Mouse (Mus musculus) hematopoietic stem cell, adult 5-6 weeks (primary cell): ENCODE data around the gene Olfr120. TPM values are rescaled to one million over a fixed set of nuclear protein-coding genes. Genes with fewer than 3 reads are reported as not detected.
"Not testable (repeated sequence)": the region's sequence is repeated elsewhere in the genome, so short reads cannot be mapped to it uniquely, and the experiment has no call there.

Experiments used
- ATAC-seq, 2 experiments: fragments of 125-278 bp in 1 of 2; replicated peaks in 1 of 2; 2 replicates each; pipeline ENCODE4 v1.8.0; 2016 to 2017; ENCODE audit warnings: inconsistent platforms in 2 of 2, mild to moderate bottlenecking in 2 of 2, moderate number of reproducible peaks in 2 of 2, low read depth in 1 of 2, moderate TSS enrichment in 1 of 2; ENCODE audit not compliant: low FRiP score in 2 of 2, poor library complexity in 2 of 2, severe bottlenecking in 2 of 2, insufficient read depth in 1 of 2, low TSS enrichment in 1 of 2
- total RNA-seq: library from RNA; stranded (forward); fragments of 172-1452, 232-1000 nt; gene quantifications from 2 replicates; pipeline ENCODE4 v1.2.3, GENCODE M21; 2017

The Olfr120 gene
- not detected in 2 replicates for total RNA-seq

DNA sequence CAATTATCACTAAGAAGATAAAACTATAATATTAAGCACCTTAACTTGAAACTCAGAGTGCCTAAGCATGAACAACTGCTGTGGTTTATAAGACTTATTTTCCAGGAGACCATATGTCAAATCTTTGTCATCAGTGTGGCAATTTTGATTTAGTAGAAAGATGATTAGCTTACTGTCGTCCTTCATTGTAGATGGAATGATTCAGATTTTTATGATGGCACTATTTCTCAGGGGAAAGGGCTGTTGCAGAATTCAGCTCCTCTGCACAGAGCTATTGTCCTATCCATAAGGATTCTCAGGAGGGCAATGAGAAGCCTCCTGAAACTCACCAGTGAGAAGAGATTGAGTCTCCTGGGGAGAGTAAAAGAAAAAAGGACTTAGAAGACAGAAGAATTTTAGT lies at the start of gene Olfr120:
Olfr120 (plus strand) TSS at position 301 of the 400 bp plus-strand sequence.
- no peak for ATAC-seq

DNA sequence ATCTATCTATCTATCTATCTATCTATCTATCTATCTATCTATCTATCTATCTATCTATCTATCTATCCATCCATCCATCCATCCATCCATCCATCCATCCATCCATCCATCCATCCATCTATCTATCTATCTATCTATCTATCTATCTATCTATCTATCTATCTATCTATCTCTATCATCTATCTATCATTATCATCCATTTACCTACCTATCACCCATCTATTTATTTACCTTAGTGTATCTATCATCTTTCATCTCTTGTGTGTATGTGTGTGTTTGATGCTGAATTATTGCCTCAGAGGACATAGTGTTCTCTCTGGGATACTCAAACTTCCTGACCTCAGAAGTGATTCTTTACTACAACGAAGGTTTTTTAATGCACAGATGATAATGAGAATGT lies 25.3 kb upstream of the Olfr120 start, which contains the start of gene Olfr119:
Olfr119 (plus strand) TSS at position 301 of the 400 bp plus-strand sequence.
- not testable (repeated sequence) for ATAC-seq

DNA sequence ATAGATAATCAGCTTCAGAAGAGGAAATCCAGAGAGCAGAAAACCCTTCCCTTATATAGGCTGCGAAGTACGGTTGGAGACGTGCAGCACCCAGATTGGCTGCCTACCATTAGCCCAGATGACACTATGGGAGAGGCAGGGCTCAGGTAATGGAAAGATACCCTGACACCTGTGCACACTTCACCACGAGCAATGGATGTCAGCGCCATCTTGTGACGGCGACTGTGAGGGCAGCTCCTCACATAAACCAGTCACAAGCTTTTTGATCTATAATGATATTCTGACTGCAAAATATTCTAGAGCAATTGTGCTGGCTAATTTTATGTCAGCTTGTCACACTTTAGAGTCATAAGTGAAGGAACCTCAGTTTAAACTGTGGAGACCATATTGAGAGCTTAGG lies 16.5 kb downstream of the Olfr120 start:
- no peak for ATAC-seq

DNA sequence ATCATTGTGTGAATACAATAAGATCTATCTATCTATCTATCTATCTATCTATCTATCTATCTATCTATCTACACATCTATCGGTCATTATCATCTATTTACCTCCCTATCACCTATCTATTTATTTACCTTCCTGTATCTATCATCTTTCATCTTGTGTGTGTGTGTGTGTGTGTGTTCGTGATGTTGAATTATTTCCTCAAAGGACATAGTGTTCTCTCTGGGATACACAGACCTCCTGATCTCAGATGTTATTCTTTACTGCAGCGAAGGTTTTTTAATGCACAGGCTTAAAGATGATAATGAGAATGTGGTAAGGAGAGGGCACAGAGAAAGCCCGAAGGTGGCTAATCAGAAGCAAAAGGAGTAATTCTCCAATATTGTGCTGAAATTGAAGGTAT lies 46.7 kb downstream of the Olfr120 start, which contains the start of gene Olfr122:
Olfr122 (plus strand) TSS at position 301 of the 400 bp plus-strand sequence.
- no peak for ATAC-seq

Other genes starting within 250 kb of the Olfr120 start
- not detected in 2 replicates for gene H2-M2, start 238.3 kb upstream of the Olfr120 start, total RNA-seq
- gene Olfr110, start 229.3 kb upstream of the Olfr120 start, total RNA-seq, result not detected in 2 replicates
- gene Olfr111, start 213.8 kb upstream of the Olfr120 start, total RNA-seq, result not detected in 2 replicates
- gene Olfr112, start 152.4 kb upstream of the Olfr120 start, total RNA-seq, result not detected in 2 replicates
- gene Olfr113, start 144.1 kb upstream of the Olfr120 start, total RNA-seq, result not detected in 2 replicates
- gene Olfr114, start 129.1 kb upstream of the Olfr120 start, total RNA-seq, result not detected in 2 replicates
- gene Olfr115, start 94.7 kb upstream of the Olfr120 start, total RNA-seq, result not detected in 2 replicates
- gene Olfr116, start 94.6 kb upstream of the Olfr120 start, total RNA-seq, result not detected in 2 replicates
- gene Olfr117, start 58.0 kb upstream of the Olfr120 start, total RNA-seq, result not detected in 2 replicates
- gene Olfr118, start 54.8 kb upstream of the Olfr120 start, total RNA-seq, result not detected in 2 replicates
- gene Olfr119, start 25.2 kb upstream of the Olfr120 start, total RNA-seq, result not detected in 2 replicates
- not detected in 2 replicates for gene Olfr121, start 27.0 kb downstream of the Olfr120 start, total RNA-seq
- gene Olfr122, start 46.8 kb downstream of the Olfr120 start, total RNA-seq, result not detected in 2 replicates
- not detected in 2 replicates for gene Olfr123, start 71.7 kb downstream of the Olfr120 start, total RNA-seq
- gene Olfr124, start 78.1 kb downstream of the Olfr120 start, total RNA-seq, result not detected in 2 replicates
- gene Olfr125, start 111.1 kb downstream of the Olfr120 start, total RNA-seq, result not detected in 2 replicates
- gene Olfr126, start 125.7 kb downstream of the Olfr120 start, total RNA-seq, result not detected in 2 replicates
- not detected in 2 replicates for gene Olfr127, start 178.6 kb downstream of the Olfr120 start, total RNA-seq
- gene Olfr128, start 198.7 kb downstream of the Olfr120 start, total RNA-seq, result not detected in 2 replicates
- gene Olfr761, start 231.3 kb downstream of the Olfr120 start, total RNA-seq, result not detected in 2 replicates